9 mouse cellular contexts compared by ENCODE assay signal in the genomic region with DNA sequence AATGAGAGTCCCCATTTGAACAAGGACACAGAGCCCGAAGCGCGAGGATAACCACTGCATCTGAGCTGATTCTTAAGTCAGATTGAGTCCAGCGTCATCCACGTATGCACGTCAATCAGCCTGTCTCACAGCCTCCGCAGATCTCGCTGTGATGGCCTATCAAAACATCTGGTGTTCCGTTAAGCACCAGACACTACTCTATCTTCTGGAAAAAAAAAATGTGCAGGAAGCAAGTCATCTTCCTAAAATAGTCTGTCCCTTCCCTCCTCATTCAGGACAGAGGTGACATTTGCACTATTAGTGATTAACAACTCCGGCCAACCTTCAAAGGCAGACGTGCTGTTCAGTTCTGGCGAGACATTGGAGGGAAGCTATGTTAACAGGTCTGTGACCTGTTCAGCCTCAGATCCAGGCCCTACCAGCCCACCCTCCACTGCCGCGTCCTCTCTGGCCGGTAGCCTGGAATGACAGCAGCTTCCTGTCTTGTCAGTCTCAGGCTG.
DNase-seq lines count a peak whose midpoint lies in the region; TF ChIP-seq lines count a peak whose summit lies in the region.
"Had no signal": no experiment of that assay in that cellular context is flagged by ENCODE, and none has a peak within 500 bp of the region (broad histone marks: within the 10 kb centered on the region; RNA-seq: fewer than 3 reads in every experiment).

No protein-coding gene starts in this region.

- H3K4me3 ChIP-seq in gastrocnemius, adult 2 months: peak overlapping the region; percentile 69
- H3K4me3 ChIP-seq in embryonic fibroblast, embryonic 13.5 days (ENCODE audit: insufficient read depth, low read length): no peak overlapping the region
- H3K4me3 ChIP-seq: neural tube, embryonic 12.5 days had no signal

- intact Hi-C loops in gastrocnemius, adult 2 months (cut with DNase I): loop anchor here (5.0 kb wide), 1 partner anchor 374 kb away; no protein-coding TSS in a partner anchor
- intact Hi-C loops in gastrocnemius, postnatal 36 days (cut with DNase I): loop anchor here (5.0 kb wide), 1 partner anchor 174 kb away; no protein-coding TSS in a partner anchor

- H3K4me1 ChIP-seq in embryonic fibroblast, embryonic 13.5 days (ENCODE audit: control insufficient read depth, insufficient read depth, low read length): peaks cover 20% of the 10 kb centered on the region

- TF ChIP-seq POLR2A in embryonic fibroblast, embryonic 13.5 days (IDR thresholded peaks at IDR 0.05; ENCODE audit: low read depth, low read length): no peak

- DNase-seq in gastrocnemius, adult 2 months: peak; percentile 63
- no peak for DNase-seq in gastrocnemius, postnatal 36 days
- peak; percentile 63 for DNase-seq in kidney, adult 9 months
- peak; percentile 70 for DNase-seq in lung, postnatal 36 days
- DNase-seq in retina, embryonic 14.5 days (ENCODE audit: low spot score): no peak
- no peak for DNase-seq in spleen, postnatal 4 days (ENCODE audit: low spot score in 2 of 2)
- DNase-seq in left cerebral cortex, adult 9 months (ENCODE audit: low spot score in 2 of 2): no peak

- no peak for TF ChIP-seq CTCF in gastrocnemius, adult 2 months (IDR thresholded peaks at IDR 0.05)
- TF ChIP-seq CTCF in embryonic fibroblast, embryonic 13.5 days (IDR thresholded peaks at IDR 0.05; ENCODE audit: borderline replicate concordance, insufficient read depth, low read length): no peak

- peak overlapping the region; percentile 98 for H3K27ac ChIP-seq in gastrocnemius, adult 2 months
- peak overlapping the region; percentile 60 for H3K27ac ChIP-seq in embryonic fibroblast, embryonic 13.5 days (ENCODE audit: insufficient read depth, low read length)
- H3K27ac ChIP-seq: neural tube, embryonic 12.5 days had no signal

Comparison
In these comparisons a context has a peak if more than half of its experiments do, and no peak if none do; other contexts are left out.
1. DNase-seq: peak in gastrocnemius, adult 2 months (single experiment), kidney, adult 9 months (single experiment) and lung, postnatal 36 days (single experiment); none in gastrocnemius, postnatal 36 days (0 of 2), retina, embryonic 14.5 days (single experiment), spleen, postnatal 4 days (0 of 2) and left cerebral cortex, adult 9 months (0 of 2).